13 mouse cellular contexts compared by ENCODE assay signal in genomic region chr15:32093889-32094288, GRCm38 (mm10).
DNase-seq lines count a peak whose midpoint lies in the region; ATAC-seq and TF ChIP-seq lines count a peak whose summit lies in the region.
"Had no signal": no experiment of that assay in that cellular context is flagged by ENCODE, and none has a peak within 500 bp of the region (broad histone marks: within the 10 kb centered on the region; RNA-seq: fewer than 3 reads in every experiment).

No protein-coding gene starts in this region.

- ATAC-seq in hindbrain, postnatal 0 days, result no peak
- ATAC-seq in hindbrain, embryonic 13.5 days (ENCODE audit: low FRiP score), result no peak
- ATAC-seq in lung, embryonic 16.5 days (ENCODE audit: low read depth), result 0 out of 2 replicates have a peak, but pooled peaks have one; percentile 43
- no peak for ATAC-seq in embryonic facial prominence, embryonic 14.5 days (ENCODE audit: low read depth)
- ATAC-seq in frontal cortex, adult (ENCODE audit: low TSS enrichment), result no peak

- H3K9me3 ChIP-seq in hindbrain, postnatal 0 days (ENCODE audit: low read length), result no peaks in the 10 kb centered on the region
- no peaks in the 10 kb centered on the region for H3K9me3 ChIP-seq in hindbrain, embryonic 13.5 days
- no peaks in the 10 kb centered on the region for H3K9me3 ChIP-seq in lung, embryonic 16.5 days (ENCODE audit: control insufficient read depth, low read length)
- no peaks in the 10 kb centered on the region for H3K9me3 ChIP-seq in embryonic facial prominence, embryonic 14.5 days (ENCODE audit: control insufficient read depth, low read length)
- H3K9me3 ChIP-seq: hindbrain, embryonic 12.5 days had no signal

- H3K4me2 ChIP-seq in hindbrain, postnatal 0 days (ENCODE audit: low read depth, low read length), result 0 out of 2 replicates have a peak overlapping the region, but pooled peaks have one; percentile 8
- H3K4me2 ChIP-seq in hindbrain, embryonic 13.5 days, result no peak overlapping the region
- H3K4me2 ChIP-seq in lung, embryonic 16.5 days (ENCODE audit: low read depth, low read length), result peak overlapping the region; percentile 34; the same call in 1 of the 2 replicates
- peak overlapping the region; percentile 33 for H3K4me2 ChIP-seq in embryonic facial prominence, embryonic 14.5 days (ENCODE audit: low read depth, low read length)
- H3K4me2 ChIP-seq: hindbrain, embryonic 12.5 days had no signal

- H3K36me3 ChIP-seq in hindbrain, postnatal 0 days (ENCODE audit: insufficient read depth, low read length), result no peaks in the 10 kb centered on the region
- H3K36me3 ChIP-seq in hindbrain, embryonic 13.5 days, result no peaks in the 10 kb centered on the region
- H3K36me3 ChIP-seq in lung, embryonic 16.5 days (ENCODE audit: control insufficient read depth, insufficient read depth, low read length), result no peaks in the 10 kb centered on the region
- no peaks in the 10 kb centered on the region for H3K36me3 ChIP-seq in embryonic facial prominence, embryonic 14.5 days (ENCODE audit: control insufficient read depth, insufficient read depth, low read length)
- H3K36me3 ChIP-seq: hindbrain, embryonic 12.5 days had no signal

- 58% methylated on average over 11 of the region's 11 CpGs for WGBS in hindbrain, postnatal 0 days
- 71% methylated on average over 11 of the region's 11 CpGs for WGBS in hindbrain, embryonic 13.5 days
- WGBS in lung, embryonic 16.5 days, result 35% methylated on average over 11 of the region's 11 CpGs
- 30% methylated on average over 11 of the region's 11 CpGs for WGBS in embryonic facial prominence, embryonic 14.5 days

- no peak for TF ChIP-seq CTCF in hindbrain, postnatal 0 days (IDR thresholded peaks at IDR 0.05; ENCODE audit: low read depth)

- H3K27ac ChIP-seq in hindbrain, postnatal 0 days, result no peak overlapping the region
- no peak overlapping the region for H3K27ac ChIP-seq in hindbrain, embryonic 13.5 days
- no peak overlapping the region for H3K27ac ChIP-seq in lung, embryonic 16.5 days (ENCODE audit: low read length)
- H3K27ac ChIP-seq in embryonic facial prominence, embryonic 14.5 days (replicated peaks; ENCODE audit: low read depth, low read length), result no peak overlapping the region
- H3K27ac ChIP-seq: hindbrain, embryonic 12.5 days had no signal

- no peak overlapping the region for H3K9ac ChIP-seq in hindbrain, postnatal 0 days (replicated peaks; ENCODE audit: low read length)
- no peak overlapping the region for H3K9ac ChIP-seq in hindbrain, embryonic 13.5 days
- H3K9ac ChIP-seq in lung, embryonic 16.5 days (ENCODE audit: low read length), result no peak overlapping the region
- H3K9ac ChIP-seq in embryonic facial prominence, embryonic 14.5 days (ENCODE audit: low read depth, low read length), result no peak overlapping the region
- H3K9ac ChIP-seq: hindbrain, embryonic 12.5 days had no signal

- no peaks in the 10 kb centered on the region for H3K27me3 ChIP-seq in hindbrain, postnatal 0 days (ENCODE audit: insufficient read depth, low read length)
- no peaks in the 10 kb centered on the region for H3K27me3 ChIP-seq in hindbrain, embryonic 13.5 days
- H3K27me3 ChIP-seq in lung, embryonic 16.5 days (ENCODE audit: control insufficient read depth, insufficient read depth, low read depth, low read length), result no peaks in the 10 kb centered on the region
- H3K27me3 ChIP-seq in embryonic facial prominence, embryonic 14.5 days (replicated peaks; ENCODE audit: control insufficient read depth, insufficient read depth, low read length), result no peaks in the 10 kb centered on the region
- H3K27me3 ChIP-seq: hindbrain, embryonic 12.5 days had no signal

- DNase-seq in hindbrain, postnatal 0 days (ENCODE audit: low spot score), result peak; percentile 15
- DNase-seq in lung, postnatal 36 days, result no peak
- DNase-seq in embryonic facial prominence, embryonic 14.5 days (ENCODE audit: low spot score), result peak; percentile 50
- peak; percentile 61 for DNase-seq in mesoderm, embryonic 11.5 days (ENCODE audit: low read depth, low spot score)
- DNase-seq: adrenal gland, adult 2 months; heart, adult 18-20 months; liver; spleen, adult 18-20 months had no signal

- H3K4me3 ChIP-seq in hindbrain, postnatal 0 days (ENCODE audit: low read length), result no peak overlapping the region
- H3K4me3 ChIP-seq in hindbrain, embryonic 13.5 days, result no peak overlapping the region
- H3K4me3 ChIP-seq in lung, embryonic 16.5 days (ENCODE audit: low read length), result no peak overlapping the region
- H3K4me3 ChIP-seq in embryonic facial prominence, embryonic 14.5 days (ENCODE audit: low read depth, low read length), result 0 out of 2 replicates have a peak overlapping the region, but pooled peaks have one; percentile 5
- H3K4me3 ChIP-seq: hindbrain, embryonic 12.5 days; myocyte had no signal

- H3K4me1 ChIP-seq in hindbrain, postnatal 0 days (ENCODE audit: insufficient read depth, low read length), result no peaks in the 10 kb centered on the region
- no peaks in the 10 kb centered on the region for H3K4me1 ChIP-seq in hindbrain, embryonic 13.5 days (replicated peaks)
- H3K4me1 ChIP-seq in lung, embryonic 16.5 days (replicated peaks; ENCODE audit: control insufficient read depth, insufficient read depth, low read length), result peaks cover 6% of the 10 kb centered on the region; the same call in 1 of the 2 replicates
- no peaks in the 10 kb centered on the region; the same call in 1 of the 2 replicates for H3K4me1 ChIP-seq in embryonic facial prominence, embryonic 14.5 days (ENCODE audit: control insufficient read depth, insufficient read depth, low read length)
- H3K4me1 ChIP-seq: hindbrain, embryonic 12.5 days had no signal
